Mouse (Mus musculus) cerebellum, postnatal 36 days (tissue): ENCODE data around the gene Olfr1257.
"Not testable (repeated sequence)": the region's sequence is repeated elsewhere in the genome, so short reads cannot be mapped to it uniquely, and the experiment has no call there.

Source experiments
- DNase-seq, 2 experiments: peaks; one replicate each; pipeline ENCODE4 v3.0.0; 2021 to 2022; ENCODE audit warnings: mixed read lengths in 2 of 2

Olfr1257 gene

GRCm38 (mm10) chr2:89878137-89878536 is at the start of gene Olfr1257:
Gene Olfr1257, plus strand, starts transcription at chr2:89878437.
- no peak for DNase-seq

DNA sequence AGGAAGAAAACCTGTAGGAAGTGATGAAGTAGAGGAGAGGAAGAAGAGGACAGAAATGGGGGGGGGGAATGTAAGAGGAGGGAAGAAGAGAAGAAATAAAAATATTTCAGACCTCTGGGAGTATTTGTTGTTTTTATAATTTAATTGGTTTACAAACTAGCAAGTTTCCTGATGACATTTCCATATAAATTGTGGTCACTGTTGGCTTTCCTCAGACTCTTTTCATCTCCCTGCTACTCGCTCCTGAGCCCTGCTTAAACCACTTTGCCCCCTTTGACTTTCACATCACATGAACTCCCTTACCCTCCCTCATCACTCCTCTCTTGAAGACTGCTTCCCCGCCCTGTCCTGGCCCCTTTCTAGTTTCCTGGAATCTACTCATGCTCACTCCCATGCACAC is 36.8 kb upstream of the Olfr1257 start, which contains the start of gene Olfr1256:
Gene Olfr1256 (minus strand): TSS at position 101 of the 400 bp plus-strand sequence.
- DNase-seq: no peak

GRCm38 (mm10) chr2:89848105-89848504 is 30.1 kb upstream of the Olfr1257 start, which contains the start of gene Olfr48:
Gene Olfr48, minus strand, starts transcription at chr2:89848205.
- DNase-seq: no peak

DNA sequence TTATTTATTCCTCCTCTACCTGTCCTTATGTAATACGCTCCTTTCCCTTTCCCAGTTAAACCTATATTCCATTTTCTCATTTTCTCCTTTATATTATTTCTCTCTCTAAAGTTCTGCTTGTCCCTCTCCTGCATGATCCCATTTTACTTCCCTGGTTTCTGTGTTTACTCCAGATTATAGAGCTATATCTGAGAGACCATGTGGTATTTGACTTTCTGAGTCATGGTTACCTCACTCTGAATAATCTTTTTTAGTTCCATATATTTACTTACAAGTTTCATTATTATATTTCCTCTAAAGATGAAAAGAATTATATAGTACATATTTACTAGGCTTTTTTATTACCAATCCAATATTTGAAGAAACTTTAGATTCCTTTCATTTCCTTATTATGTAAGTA is 29.0 kb upstream of the Olfr1257 start:
- no peak for DNase-seq

GRCm38 (mm10) chr2:89912616-89913015 is 34.4 kb downstream of the Olfr1257 start:
- DNase-seq: not testable (repeated sequence)

- no peak for DNase-seq
These were observed 48.8 kb downstream of the Olfr1257 start, which contains the start of gene Olfr1258 for GRCm38 (mm10) chr2:89927009-89927408. Gene Olfr1258, plus strand, starts transcription at chr2:89927309.
